Mouse (Mus musculus): Measurements from ENCODE around the gene Gm13283. TPM values are rescaled to one million over a fixed set of nuclear protein-coding genes. Genes with fewer than 3 reads are reported as not detected.
"Not testable (repeated sequence)": the region's sequence is repeated elsewhere in the genome, so short reads cannot be mapped to it uniquely, and the experiment has no call there.

Gene Gm13283
- polyA plus RNA-seq, 1 experiment from 2014 or later, result not detected

DNA sequence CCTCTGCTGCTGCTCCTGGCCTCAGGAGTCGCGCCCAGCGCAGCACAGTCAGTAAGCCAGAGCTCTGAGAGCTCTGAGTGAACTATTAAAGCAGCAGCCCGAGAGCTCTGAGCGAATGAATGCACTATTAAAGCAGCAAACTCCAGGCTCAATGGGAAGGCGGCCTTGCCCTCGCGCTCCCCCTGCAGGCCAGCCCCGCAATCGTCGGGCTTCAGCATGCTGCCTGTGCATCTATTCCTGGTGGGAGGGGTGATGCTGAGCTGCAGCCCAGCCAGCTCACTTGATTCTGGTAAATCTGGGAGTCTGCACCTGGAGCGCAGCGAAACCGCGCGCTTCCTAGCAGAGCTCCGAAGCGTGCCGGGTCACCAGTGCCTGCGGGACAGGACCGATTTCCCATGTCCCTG is 2.3 kb upstream of the Gm13283 start:
- peak overlapping the region; percentile 55; the same call in 1 of the 2 replicates for H3K27ac ChIP-seq (replicated peaks; ENCODE audit: low read depth, low read length)
- WGBS, result 0% methylated on average over 19 of the region's 21 CpGs

DNA sequence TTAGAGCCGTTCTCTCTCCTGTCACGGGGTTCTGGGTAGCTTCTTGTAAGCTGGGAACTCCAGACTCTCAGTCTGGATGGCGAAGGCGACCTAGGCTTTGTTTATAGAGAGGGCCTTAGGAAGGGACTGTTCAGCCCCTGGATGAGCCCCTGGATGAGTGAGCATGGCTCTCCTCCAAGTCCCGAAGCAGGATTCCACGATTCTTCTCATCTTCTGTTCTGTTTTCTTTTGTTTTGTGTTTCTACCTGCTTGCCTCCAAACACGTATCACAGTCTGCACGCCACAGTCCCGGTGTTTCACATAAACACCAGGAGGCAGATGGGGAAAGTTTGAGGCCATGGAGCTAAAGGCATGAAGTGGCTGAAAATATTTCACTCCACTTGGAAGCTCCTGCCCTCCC is 1.2 kb upstream of the Gm13283 start:
- not testable (repeated sequence) for H3K9me3 ChIP-seq (ENCODE audit: control insufficient read depth, low read length); H3K4me2 ChIP-seq (ENCODE audit: low read length); H3K27ac ChIP-seq (replicated peaks; ENCODE audit: low read depth, low read length); H3K27me3 ChIP-seq (ENCODE audit: control insufficient read depth, insufficient read depth, low read length); H3K4me1 ChIP-seq (ENCODE audit: control insufficient read depth, insufficient read depth, low read length); DNase-seq; H3K9ac ChIP-seq (replicated peaks; ENCODE audit: low read length); H3K36me3 ChIP-seq (ENCODE audit: control insufficient read depth, insufficient read depth, low read length); H3K4me3 ChIP-seq (replicated peaks; ENCODE audit: low read depth, low read length); ATAC-seq (ENCODE audit: low FRiP score, low TSS enrichment)
- WGBS, result 89% methylated on average over 9 of the region's 9 CpGs

More for the DNA sequence above, 2.3 kb upstream of the Gm13283 start:
- Histone ChIP-seq H3K4me3 (replicated peaks; ENCODE audit: low read depth, low read length) (peak overlapping the region; percentile 38), H3K9ac (replicated peaks; ENCODE audit: low read length) (peak overlapping the region; percentile 49), H3K4me2 (ENCODE audit: low read length) (peak overlapping the region; percentile 75)
- peak; percentile 100 for ATAC-seq (ENCODE audit: low FRiP score, low TSS enrichment)
- DNase-seq, result peak; percentile 90
- H3K9me3 ChIP-seq (ENCODE audit: control insufficient read depth, low read length); H3K27me3 ChIP-seq (ENCODE audit: control insufficient read depth, insufficient read depth, low read length); H3K36me3 ChIP-seq (ENCODE audit: control insufficient read depth, insufficient read depth, low read length); H3K4me1 ChIP-seq (ENCODE audit: control insufficient read depth, insufficient read depth, low read length): not testable (repeated sequence)

DNA sequence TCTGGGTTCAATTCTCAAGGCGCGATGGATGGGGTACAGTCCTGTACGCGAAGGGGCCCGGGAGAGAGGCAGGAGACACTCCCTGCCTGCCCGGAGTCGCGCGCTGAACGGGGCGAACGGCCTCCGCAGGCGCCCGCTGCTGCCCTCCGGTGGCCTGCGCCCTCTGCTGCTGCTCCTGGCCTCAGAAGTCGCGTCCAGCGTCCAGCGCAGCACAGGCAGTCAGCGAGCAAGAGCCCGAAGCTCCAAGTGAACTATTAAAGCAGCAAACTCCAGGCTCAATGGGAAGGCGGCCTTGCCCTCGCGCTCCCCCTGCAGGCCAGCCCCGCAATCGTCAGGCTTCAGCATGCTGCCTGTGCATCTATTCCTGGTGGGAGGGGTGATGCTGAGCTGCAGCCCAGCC is 512 bp downstream of the Gm13283 start:
- H3K27me3 ChIP-seq (ENCODE audit: control insufficient read depth, insufficient read depth, low read length); H3K9me3 ChIP-seq (ENCODE audit: control insufficient read depth, low read length); ATAC-seq (ENCODE audit: low FRiP score, low TSS enrichment); H3K36me3 ChIP-seq (ENCODE audit: control insufficient read depth, insufficient read depth, low read length); H3K4me1 ChIP-seq (ENCODE audit: control insufficient read depth, insufficient read depth, low read length); H3K27ac ChIP-seq (replicated peaks; ENCODE audit: low read depth, low read length); H3K9ac ChIP-seq (replicated peaks; ENCODE audit: low read length): not testable (repeated sequence)
- Histone ChIP-seq H3K4me2 (ENCODE audit: low read length) (peak overlapping the region; percentile 51), H3K4me3 (replicated peaks; ENCODE audit: low read depth, low read length) (peak overlapping the region; percentile 21; the same call in 1 of the 2 replicates)
- WGBS, result 0% methylated on average over 24 of the region's 28 CpGs
- peak; percentile 81 for DNase-seq

DNA sequence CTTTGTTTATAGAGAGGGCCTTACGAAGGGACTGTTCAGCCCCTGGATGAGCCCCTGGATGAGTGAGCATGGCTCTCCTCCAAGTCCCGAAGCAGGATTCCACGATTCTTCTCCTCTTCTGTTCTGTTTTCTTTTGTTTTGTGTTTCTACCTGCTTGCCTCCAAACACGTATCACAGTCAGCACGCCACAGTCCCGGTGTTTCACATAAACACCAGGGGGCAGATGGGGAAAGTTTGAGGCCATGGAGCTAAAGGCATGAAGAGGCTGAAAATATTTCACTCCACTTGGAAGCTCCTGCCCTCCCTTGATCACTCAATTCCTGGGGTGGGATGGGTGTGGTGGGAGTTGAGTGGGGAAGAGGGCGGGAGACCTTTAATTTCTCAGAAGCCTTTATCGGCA is 1.9 kb downstream of the Gm13283 start:
- H3K9ac ChIP-seq (replicated peaks; ENCODE audit: low read length); H3K27ac ChIP-seq (replicated peaks; ENCODE audit: low read depth, low read length); DNase-seq; ATAC-seq (ENCODE audit: low FRiP score, low TSS enrichment); H3K36me3 ChIP-seq (ENCODE audit: control insufficient read depth, insufficient read depth, low read length); H3K4me1 ChIP-seq (ENCODE audit: control insufficient read depth, insufficient read depth, low read length); H3K27me3 ChIP-seq (ENCODE audit: control insufficient read depth, insufficient read depth, low read length); H3K9me3 ChIP-seq (ENCODE audit: control insufficient read depth, low read length); H3K4me3 ChIP-seq (replicated peaks; ENCODE audit: low read depth, low read length); H3K4me2 ChIP-seq (ENCODE audit: low read length): not testable (repeated sequence)
- WGBS, result 73% methylated on average over 6 of the region's 8 CpGs

DNA sequence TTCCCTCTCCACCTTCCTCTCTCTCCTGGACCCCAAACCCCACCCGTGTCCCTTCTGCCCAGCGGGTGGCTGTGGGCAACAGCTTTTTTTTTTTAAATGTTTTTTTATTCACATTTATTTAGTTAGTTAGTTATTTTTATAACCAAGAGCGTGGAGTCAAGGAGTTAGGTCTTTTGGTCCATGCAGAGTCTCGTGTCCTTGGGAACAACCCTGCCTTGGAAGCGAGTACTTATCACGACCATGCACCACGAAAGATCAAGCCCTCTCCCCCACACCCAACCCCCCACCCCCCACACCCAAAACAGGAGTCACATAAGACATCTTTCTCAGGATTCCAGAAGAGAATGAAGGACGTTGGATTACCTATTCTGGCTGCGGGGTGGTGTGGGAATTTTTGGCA is 2.4 kb downstream of the Gm13283 start:
- not testable (repeated sequence) for H3K4me3 ChIP-seq (replicated peaks; ENCODE audit: low read depth, low read length); H3K9me3 ChIP-seq (ENCODE audit: control insufficient read depth, low read length); H3K36me3 ChIP-seq (ENCODE audit: control insufficient read depth, insufficient read depth, low read length); H3K27ac ChIP-seq (replicated peaks; ENCODE audit: low read depth, low read length); H3K9ac ChIP-seq (replicated peaks; ENCODE audit: low read length); H3K4me2 ChIP-seq (ENCODE audit: low read length); DNase-seq; H3K27me3 ChIP-seq (ENCODE audit: control insufficient read depth, insufficient read depth, low read length); ATAC-seq (ENCODE audit: low FRiP score, low TSS enrichment); H3K4me1 ChIP-seq (ENCODE audit: control insufficient read depth, insufficient read depth, low read length)
- 65% methylated on average over 8 of the region's 9 CpGs for WGBS

DNA sequence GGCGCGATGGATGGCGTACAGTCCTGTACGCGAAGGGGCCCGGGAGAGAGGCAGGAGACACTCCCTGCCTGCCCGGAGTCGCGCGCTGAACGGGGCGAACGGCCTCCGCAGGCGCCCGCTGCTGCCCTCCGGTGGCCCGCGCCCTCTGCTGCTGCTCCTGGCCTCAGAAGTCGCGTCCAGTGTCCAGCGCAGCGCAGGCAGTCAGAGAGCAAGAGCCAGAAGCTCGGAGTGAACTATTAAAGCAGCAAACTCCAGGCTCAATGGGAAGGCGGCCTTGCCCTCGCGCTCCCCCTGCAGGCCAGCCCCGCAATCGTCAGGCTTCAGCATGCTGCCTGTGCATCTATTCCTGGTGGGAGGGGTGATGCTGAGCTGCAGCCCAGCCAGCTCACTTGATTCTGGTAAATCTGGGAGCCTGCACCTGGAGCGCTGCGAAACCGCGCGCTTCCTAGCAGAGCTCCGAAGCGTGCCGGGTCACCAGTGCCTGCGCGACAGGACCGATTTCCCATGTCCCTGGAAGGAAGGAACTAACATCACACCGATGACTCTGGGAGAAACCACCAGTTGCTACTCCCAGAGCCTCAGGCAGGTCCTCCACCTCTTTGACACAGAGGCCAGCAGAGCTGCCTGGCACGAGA is 3.6 kb downstream of the Gm13283 start:
- Histone ChIP-seq H3K4me3 (replicated peaks; ENCODE audit: low read depth, low read length) (peak overlapping the region; percentile 19), H3K4me2 (ENCODE audit: low read length) (peak overlapping the region; percentile 51)
- not testable (repeated sequence) for H3K4me1 ChIP-seq (ENCODE audit: control insufficient read depth, insufficient read depth, low read length); H3K27me3 ChIP-seq (ENCODE audit: control insufficient read depth, insufficient read depth, low read length); H3K9me3 ChIP-seq (ENCODE audit: control insufficient read depth, low read length); ATAC-seq (ENCODE audit: low FRiP score, low TSS enrichment); H3K36me3 ChIP-seq (ENCODE audit: control insufficient read depth, insufficient read depth, low read length); H3K9ac ChIP-seq (replicated peaks; ENCODE audit: low read length); H3K27ac ChIP-seq (replicated peaks; ENCODE audit: low read depth, low read length)
- 2% methylated on average over 25 of the region's 42 CpGs for WGBS
- DNase-seq, result peak; percentile 71

DNA sequence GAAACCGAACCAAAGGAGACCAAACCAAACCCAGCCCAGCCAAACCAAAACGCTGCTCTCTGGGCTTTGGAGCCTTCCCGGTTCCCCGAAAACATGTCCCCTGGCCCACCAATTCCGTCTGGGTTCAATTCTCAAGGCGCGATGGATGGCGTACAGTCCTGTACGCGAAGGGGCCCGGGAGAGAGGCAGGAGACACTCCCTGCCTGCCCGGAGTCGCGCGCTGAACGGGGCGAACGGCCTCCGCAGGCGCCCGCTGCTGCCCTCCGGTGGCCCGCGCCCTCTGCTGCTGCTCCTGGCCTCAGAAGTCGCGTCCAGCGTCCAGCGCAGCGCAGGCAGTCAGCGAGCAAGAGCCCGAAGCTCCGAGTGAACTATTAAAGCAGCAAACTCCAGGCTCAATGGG is 13.6 kb downstream of the Gm13283 start, which contains the start of gene Gm13290:
Gm13290 (plus strand) TSS at position 301 of the 400 bp plus-strand sequence.
- H3K27ac ChIP-seq (replicated peaks; ENCODE audit: low read depth, low read length); ATAC-seq (ENCODE audit: low FRiP score, low TSS enrichment); DNase-seq; H3K36me3 ChIP-seq (ENCODE audit: control insufficient read depth, insufficient read depth, low read length); H3K9ac ChIP-seq (replicated peaks; ENCODE audit: low read length); H3K4me3 ChIP-seq (replicated peaks; ENCODE audit: low read depth, low read length); H3K4me1 ChIP-seq (ENCODE audit: control insufficient read depth, insufficient read depth, low read length); H3K27me3 ChIP-seq (ENCODE audit: control insufficient read depth, insufficient read depth, low read length); H3K4me2 ChIP-seq (ENCODE audit: low read length); H3K9me3 ChIP-seq (ENCODE audit: control insufficient read depth, low read length): not testable (repeated sequence)
- WGBS, result no CpG with 5 or more reads among the region's 32 CpGs

DNA sequence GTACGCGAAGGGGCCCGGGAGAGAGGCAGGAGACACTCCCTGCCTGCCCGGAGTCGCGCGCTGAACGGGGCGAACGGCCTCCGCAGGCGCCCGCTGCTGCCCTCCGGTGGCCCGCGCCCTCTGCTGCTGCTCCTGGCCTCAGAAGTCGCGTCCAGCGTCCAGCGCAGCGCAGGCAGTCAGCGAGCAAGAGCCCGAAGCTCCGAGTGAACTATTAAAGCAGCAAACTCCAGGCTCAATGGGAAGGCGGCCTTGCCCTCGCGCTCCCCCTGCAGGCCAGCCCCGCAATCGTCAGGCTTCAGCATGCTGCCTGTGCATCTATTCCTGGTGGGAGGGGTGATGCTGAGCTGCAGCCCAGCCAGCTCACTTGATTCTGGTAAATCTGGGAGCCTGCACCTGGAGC is 16.7 kb downstream of the Gm13283 start, which contains the start of gene Gm13289:
Gm13289 (plus strand) TSS at position 301 of the 400 bp plus-strand sequence.
- WGBS, result no CpG with 5 or more reads among the region's 29 CpGs
- not testable (repeated sequence) for H3K4me2 ChIP-seq (ENCODE audit: low read length); H3K36me3 ChIP-seq (ENCODE audit: control insufficient read depth, insufficient read depth, low read length); ATAC-seq (ENCODE audit: low FRiP score, low TSS enrichment); DNase-seq; H3K9me3 ChIP-seq (ENCODE audit: control insufficient read depth, low read length); H3K27me3 ChIP-seq (ENCODE audit: control insufficient read depth, insufficient read depth, low read length); H3K4me3 ChIP-seq (replicated peaks; ENCODE audit: low read depth, low read length); H3K27ac ChIP-seq (replicated peaks; ENCODE audit: low read depth, low read length); H3K9ac ChIP-seq (replicated peaks; ENCODE audit: low read length); H3K4me1 ChIP-seq (ENCODE audit: control insufficient read depth, insufficient read depth, low read length)

DNA sequence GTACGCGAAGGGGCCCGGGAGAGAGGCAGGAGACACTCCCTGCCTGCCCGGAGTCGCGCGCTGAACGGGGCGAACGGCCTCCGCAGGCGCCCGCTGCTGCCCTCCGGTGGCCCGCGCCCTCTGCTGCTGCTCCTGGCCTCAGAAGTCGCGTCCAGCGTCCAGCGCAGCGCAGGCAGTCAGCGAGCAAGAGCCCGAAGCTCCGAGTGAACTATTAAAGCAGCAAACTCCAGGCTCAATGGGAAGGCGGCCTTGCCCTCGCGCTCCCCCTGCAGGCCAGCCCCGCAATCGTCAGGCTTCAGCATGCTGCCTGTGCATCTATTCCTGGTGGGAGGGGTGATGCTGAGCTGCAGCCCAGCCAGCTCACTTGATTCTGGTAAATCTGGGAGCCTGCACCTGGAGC is 19.6 kb downstream of the Gm13283 start, which contains the start of gene Gm13272:
Gm13272 (plus strand) TSS at position 301 of the 400 bp plus-strand sequence.
- not testable (repeated sequence) for H3K4me1 ChIP-seq (ENCODE audit: control insufficient read depth, insufficient read depth, low read length); H3K27ac ChIP-seq (replicated peaks; ENCODE audit: low read depth, low read length); H3K27me3 ChIP-seq (ENCODE audit: control insufficient read depth, insufficient read depth, low read length); H3K4me3 ChIP-seq (replicated peaks; ENCODE audit: low read depth, low read length); DNase-seq; H3K36me3 ChIP-seq (ENCODE audit: control insufficient read depth, insufficient read depth, low read length); ATAC-seq (ENCODE audit: low FRiP score, low TSS enrichment); H3K9me3 ChIP-seq (ENCODE audit: control insufficient read depth, low read length); H3K4me2 ChIP-seq (ENCODE audit: low read length); H3K9ac ChIP-seq (replicated peaks; ENCODE audit: low read length)
- WGBS, result no CpG with 5 or more reads among the region's 29 CpGs
